Mouse (Mus musculus) erythroblast, embryonic 14.5 days (primary cell): ENCODE measurements around the gene Flot1.

Source experiments
- GATA1 ChIP-seq: IDR thresholded peaks from 2 replicates; pipeline ENCODE4 v1.6.1; 2012; ENCODE audit warnings: low read length, inconsistent platforms, mixed read lengths
- TAL1 ChIP-seq: IDR thresholded peaks from 3 replicates; pipeline ENCODE4 v1.6.1; 2012; ENCODE audit warnings: low read length, inconsistent platforms, mixed read lengths

DNA sequence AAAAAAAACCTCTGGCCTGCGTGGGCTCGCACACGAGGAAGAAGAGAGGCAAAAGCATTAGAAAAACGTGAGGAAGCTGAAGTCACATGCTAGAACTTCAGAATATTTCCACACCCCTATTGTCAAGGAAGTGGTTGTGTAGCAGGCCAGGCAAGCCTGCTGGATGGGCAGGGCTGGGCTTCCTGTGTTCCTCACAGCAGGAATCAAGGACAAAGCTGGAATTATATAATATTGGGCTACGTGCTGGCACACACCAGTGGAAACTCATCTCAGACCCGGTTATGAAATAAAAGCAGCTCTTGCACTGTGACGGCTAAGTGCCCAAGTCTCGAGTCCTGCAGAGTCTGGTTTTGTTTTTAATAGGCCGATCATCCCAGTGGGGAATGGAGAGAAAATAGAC is 15.0 kb upstream of the Flot1 start:
- TF ChIP-seq TAL1: no peak
- no peak for TF ChIP-seq GATA1
